Mouse (Mus musculus) midbrain, embryonic 11.5 days (tissue): ENCODE data around the gene Ang6. TPM values are rescaled to one million over a fixed set of nuclear protein-coding genes. Genes with fewer than 3 reads are reported as not detected.
"Not testable (repeated sequence)": the region's sequence is repeated elsewhere in the genome, so short reads cannot be mapped to it uniquely, and the experiment has no call there.

ENCODE experiments used
- ATAC-seq: fragments of 200-750 bp; cut with Nextera tagmentation; 2 replicates; pipeline ENCODE4 v1.8.0; 2017; ENCODE audit warnings: moderate TSS enrichment, moderate library complexity; ENCODE audit not compliant: low FRiP score
- DNase-seq: peaks from one replicate; pipeline ENCODE4 v3.0.0; 2015; ENCODE audit warnings: low spot score; ENCODE audit errors: missing footprints
- H3K27ac ChIP-seq: fragments of 300-500 bp; sonication (generic); 2 replicates; pipeline ENCODE4 v1.5.1; 2014; ENCODE audit warnings: low read depth, low read length
- H3K27me3 ChIP-seq: fragments of 300-500 bp; sonication (generic); 2 replicates; pipeline ENCODE4 v1.6.1; 2014; ENCODE audit warnings: mild to moderate bottlenecking, low read length, moderate library complexity, mixed read lengths; ENCODE audit not compliant: control insufficient read depth, insufficient read depth
- H3K36me3 ChIP-seq: fragments of 300-500 bp; sonication (generic); 2 replicates; pipeline ENCODE4 v1.6.1; 2014; ENCODE audit warnings: mild to moderate bottlenecking, low read length, moderate library complexity, mixed read lengths; ENCODE audit not compliant: control insufficient read depth, insufficient read depth
- H3K4me1 ChIP-seq: fragments of 300-500 bp; sonication (generic); 2 replicates; pipeline ENCODE4 v1.6.1; 2014; ENCODE audit warnings: low read length; ENCODE audit not compliant: control insufficient read depth, insufficient read depth
- H3K4me2 ChIP-seq: fragments of 300-500 bp; sonication (generic); 2 replicates; pipeline ENCODE4 v1.6.1; 2014; ENCODE audit warnings: mild to moderate bottlenecking, moderate library complexity
- H3K4me3 ChIP-seq: fragments of 300-500 bp; sonication (generic); 2 replicates; pipeline ENCODE4 v1.5.1; 2014; ENCODE audit warnings: low read depth, low read length
- H3K9ac ChIP-seq: fragments of 300-500 bp; sonication (generic); 2 replicates; pipeline ENCODE4 v1.6.1; 2014; ENCODE audit warnings: low read length
- H3K9me3 ChIP-seq: fragments of 300-500 bp; sonication (generic); 2 replicates; pipeline ENCODE4 v1.6.1; 2016; ENCODE audit warnings: low read length; ENCODE audit not compliant: control insufficient read depth
- WGBS: fragments of 180-500 bp; shearing (Covaris S2); extraction: QIAGEN DNeasy Blood & Tissue Kit; methylation state at CpG from one replicate; pipeline ENCODE4 v1.1.7; 2014; 5-methylcytosine and 5-hydroxymethylcytosine counted together
- polyA plus RNA-seq: library from polyadenylated mRNA; unstranded; fragments of >200 nt; fragmentation: Nextera tagmentation; extraction: Ambion mirVana; gene quantifications from 2 replicates; pipeline ENCODE4 v1.2.1, GENCODE M21; 2014

The Ang6 gene
- not detected in 2 replicates for polyA plus RNA-seq

DNA sequence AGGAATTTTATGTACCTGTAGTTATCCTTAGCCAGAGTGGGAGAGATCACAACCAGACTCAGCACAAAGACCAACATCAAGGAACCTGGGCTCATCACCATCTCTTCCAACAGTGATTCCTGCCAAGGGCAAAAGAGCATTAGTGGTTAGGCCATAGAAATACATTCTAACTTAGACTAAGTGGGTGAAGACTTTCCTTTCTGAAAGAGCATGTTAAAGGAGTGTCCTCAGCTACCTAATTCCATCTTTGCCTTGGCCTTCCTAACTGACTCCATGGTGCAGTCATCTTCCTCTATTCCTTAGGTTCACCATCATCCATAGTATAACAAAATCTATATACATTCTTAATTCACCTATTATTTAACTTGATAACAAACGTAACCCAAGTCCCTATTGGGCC lies at the start of gene Ang6:
Ang6 (minus strand) TSS at position 101 of the 400 bp plus-strand sequence.
- WGBS = 79% methylated on average over 1 of the region's 1 CpGs
- H3K27ac ChIP-seq = no peak within 1 kb of the TSS
- no peak within 1 kb of the TSS for H3K9ac ChIP-seq
- ATAC-seq (no peak), DNase-seq (no peak)
- no peaks in the 10 kb centered on the region for H3K9me3 ChIP-seq
- H3K36me3 ChIP-seq = no peaks in the 10 kb centered on the region
- no peaks in the 10 kb centered on the region for H3K27me3 ChIP-seq
- H3K4me1 ChIP-seq = no peaks in the 10 kb centered on the region
- H3K4me2 ChIP-seq = no peak within 1 kb of the TSS
- no peak within 1 kb of the TSS for H3K4me3 ChIP-seq

DNA sequence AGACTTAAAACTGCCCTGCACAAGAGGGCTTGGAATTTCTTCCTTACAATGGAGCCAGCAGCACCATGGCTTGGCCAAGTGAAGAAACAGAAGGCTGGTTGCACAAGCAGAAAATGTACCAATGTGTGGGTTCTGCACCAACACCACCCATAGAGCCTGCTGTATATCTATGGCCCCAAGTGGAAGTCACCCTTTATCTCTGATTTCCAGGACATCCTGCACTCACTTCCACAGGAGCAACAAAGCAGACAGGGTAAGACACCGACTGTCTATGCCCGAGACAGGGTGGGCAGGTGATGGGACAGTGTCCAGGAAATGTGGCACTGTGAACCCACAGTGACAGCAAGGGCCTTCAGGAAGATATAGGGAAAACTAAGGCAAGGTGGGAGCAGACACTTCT lies 44.5 kb upstream of the Ang6 start:
- H3K36me3 ChIP-seq, ATAC-seq, H3K27ac ChIP-seq, H3K9me3 ChIP-seq, H3K9ac ChIP-seq, H3K4me2 ChIP-seq, H3K4me3 ChIP-seq, H3K4me1 ChIP-seq, DNase-seq, H3K27me3 ChIP-seq: not testable (repeated sequence)
- WGBS = 94% methylated on average over 2 of the region's 2 CpGs

DNA sequence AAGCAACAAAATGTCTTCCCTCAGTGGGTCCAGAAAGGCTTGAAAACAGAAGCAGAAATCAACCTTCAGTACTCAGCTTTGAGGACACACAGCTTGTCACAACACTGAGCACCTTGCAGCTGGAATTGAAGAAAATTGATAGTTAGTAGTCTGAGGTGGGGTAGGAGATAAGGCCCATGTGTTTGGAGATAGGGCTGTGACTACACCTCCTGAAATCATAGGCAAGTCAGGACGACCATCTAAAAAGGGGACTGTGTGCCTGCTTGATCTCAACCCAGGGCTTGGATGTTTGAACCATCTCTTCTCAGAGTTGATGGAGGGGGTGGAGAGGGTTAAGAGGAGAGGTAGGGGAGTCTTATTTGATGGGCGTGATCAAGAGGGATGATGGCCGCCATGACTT lies 29.8 kb upstream of the Ang6 start:
- not testable (repeated sequence) for H3K4me1 ChIP-seq, H3K27ac ChIP-seq
- WGBS = 81% methylated on average over 1 of the region's 3 CpGs

DNA sequence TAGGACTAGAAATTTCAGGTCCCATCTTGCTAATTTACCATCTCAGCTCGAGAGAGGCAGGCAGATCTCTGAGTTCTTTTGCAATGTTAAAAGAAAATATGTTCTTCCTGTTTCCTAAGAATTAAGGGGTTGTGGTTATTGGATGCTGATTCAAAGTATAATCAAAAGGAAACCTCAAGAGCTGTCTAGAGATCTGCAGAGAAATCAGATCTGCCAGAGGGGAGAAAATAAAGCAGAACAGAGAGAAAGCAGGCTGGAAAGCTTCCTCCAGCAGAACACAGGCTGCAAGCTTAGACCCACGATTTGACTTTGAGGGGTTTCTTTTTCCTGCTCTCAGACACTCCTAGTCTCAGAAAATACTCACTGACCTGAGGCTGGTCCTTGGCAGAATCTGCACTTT lies 7.6 kb upstream of the Ang6 start:
- H3K9ac ChIP-seq, H3K27ac ChIP-seq, H3K4me3 ChIP-seq, H3K27me3 ChIP-seq, H3K9me3 ChIP-seq, H3K4me1 ChIP-seq, DNase-seq, ATAC-seq, H3K4me2 ChIP-seq, H3K36me3 ChIP-seq: not testable (repeated sequence)
- WGBS = 85% methylated on average over 2 of the region's 2 CpGs

More for the DNA sequence above, 29.8 kb upstream of the Ang6 start:
- H3K9me3 ChIP-seq, H3K9ac ChIP-seq, H3K4me3 ChIP-seq, H3K36me3 ChIP-seq, DNase-seq, ATAC-seq, H3K4me2 ChIP-seq, H3K27me3 ChIP-seq: not testable (repeated sequence)

DNA sequence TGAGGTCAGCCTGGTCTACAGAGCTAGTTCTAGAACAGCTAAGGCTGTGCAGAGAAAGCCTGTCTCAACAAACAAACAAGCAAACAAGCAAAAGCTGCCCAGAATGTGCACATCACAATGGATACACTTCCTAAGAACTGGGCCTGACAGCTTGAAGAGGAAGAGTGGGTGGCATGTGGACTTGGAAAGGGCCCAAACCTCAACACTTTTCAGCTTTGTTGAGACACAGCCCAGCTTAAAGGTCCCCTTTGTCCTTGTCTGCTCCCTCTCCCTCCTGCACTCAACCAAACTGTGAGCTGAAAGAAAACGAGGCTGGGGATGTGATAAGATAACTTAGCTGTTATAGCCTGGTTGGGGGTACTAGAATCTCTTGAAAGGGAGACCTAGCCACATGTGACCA lies 6.0 kb upstream of the Ang6 start:
- not testable (repeated sequence) for H3K36me3 ChIP-seq, H3K4me3 ChIP-seq, H3K9me3 ChIP-seq, H3K27me3 ChIP-seq, H3K27ac ChIP-seq, H3K9ac ChIP-seq, H3K4me2 ChIP-seq, H3K4me1 ChIP-seq, ATAC-seq, DNase-seq
- WGBS = no CpG with 5 or more reads among the region's 1 CpGs

DNA sequence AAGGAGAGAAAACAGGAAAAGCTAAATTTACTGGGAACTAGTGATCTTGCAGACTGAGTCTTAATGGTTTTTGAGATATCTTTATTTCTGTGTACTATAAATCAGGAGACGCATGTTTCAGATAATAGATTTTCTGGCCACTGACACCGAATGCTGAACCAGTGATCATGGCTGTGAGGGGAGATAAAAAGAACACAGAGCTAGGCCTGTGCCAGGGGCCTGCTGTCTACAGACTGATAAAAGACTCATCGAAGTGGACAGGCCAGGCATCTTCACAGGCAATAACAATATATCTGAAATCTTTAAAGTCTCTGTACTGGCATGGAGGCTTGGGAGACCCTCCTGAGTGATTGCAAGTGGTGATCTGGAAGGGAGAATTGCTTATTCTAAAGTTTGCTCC lies 469 bp downstream of the Ang6 start:
- DNase-seq = no peak
- H3K27me3 ChIP-seq = no peaks in the 10 kb centered on the region
- WGBS = 90% methylated on average over 3 of the region's 3 CpGs
- no peaks in the 10 kb centered on the region for H3K36me3 ChIP-seq
- H3K4me2 ChIP-seq = no peak overlapping the region
- H3K4me1 ChIP-seq = no peaks in the 10 kb centered on the region
- no peak for ATAC-seq
- no peak overlapping the region for H3K4me3 ChIP-seq
- no peak overlapping the region for H3K27ac ChIP-seq
- no peaks in the 10 kb centered on the region for H3K9me3 ChIP-seq
- H3K9ac ChIP-seq = no peak overlapping the region

DNA sequence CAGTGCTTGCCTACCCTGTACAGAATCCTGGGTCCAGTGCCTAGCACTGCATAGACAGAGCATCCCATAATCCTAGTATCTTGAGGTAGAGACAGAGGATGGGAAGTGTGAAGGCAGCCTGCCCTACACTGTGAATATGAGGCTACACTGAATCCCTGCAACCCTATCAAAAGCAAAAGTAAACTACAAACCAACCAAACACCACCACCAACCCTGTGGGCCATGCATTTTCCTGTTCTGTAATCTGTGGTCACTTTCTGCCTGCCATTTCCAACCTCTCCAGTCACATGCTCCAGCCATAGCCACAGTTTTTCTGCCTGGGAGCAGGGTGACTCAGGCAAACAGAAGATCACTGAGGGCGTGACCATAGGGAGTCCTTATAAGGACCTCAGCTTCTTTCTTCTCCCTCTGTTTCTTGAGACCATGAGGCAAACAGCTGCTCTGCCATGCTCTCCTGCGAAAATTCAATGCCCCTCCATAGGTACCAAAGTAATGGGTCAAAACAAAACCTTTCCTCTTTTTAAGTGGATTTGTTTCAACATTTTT lies 3.5 kb downstream of the Ang6 start:
- 88% methylated on average over 2 of the region's 2 CpGs for WGBS
- H3K27me3 ChIP-seq, H3K4me2 ChIP-seq, H3K36me3 ChIP-seq, H3K4me3 ChIP-seq, ATAC-seq, H3K9ac ChIP-seq, H3K27ac ChIP-seq, H3K4me1 ChIP-seq, H3K9me3 ChIP-seq, DNase-seq: not testable (repeated sequence)

DNA sequence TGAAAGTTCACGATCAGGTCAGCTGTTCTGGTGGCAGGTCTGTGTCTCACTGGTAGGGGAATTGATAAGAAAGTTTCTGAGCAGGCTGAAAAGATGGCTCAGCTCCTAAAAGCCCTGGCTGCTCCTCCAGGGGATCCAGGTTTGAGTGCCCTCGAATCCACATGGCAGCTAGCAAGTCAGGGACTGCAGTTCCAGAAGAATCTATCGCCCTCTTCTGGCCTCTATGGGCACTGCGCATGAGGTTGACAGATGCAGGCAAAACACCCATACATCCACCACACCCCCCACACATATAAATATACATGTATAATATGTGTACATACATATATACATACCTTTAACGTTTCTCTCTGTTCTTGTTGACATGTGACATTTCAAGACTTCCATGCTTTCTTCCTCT lies 14.7 kb downstream of the Ang6 start:
- not testable (repeated sequence) for H3K27ac ChIP-seq, H3K4me3 ChIP-seq, H3K4me2 ChIP-seq, H3K4me1 ChIP-seq, H3K36me3 ChIP-seq, H3K27me3 ChIP-seq, H3K9me3 ChIP-seq, H3K9ac ChIP-seq
- DNase-seq (peak; percentile 92), ATAC-seq (peak; percentile 68)
- 17% methylated on average over 5 of the region's 5 CpGs for WGBS

DNA sequence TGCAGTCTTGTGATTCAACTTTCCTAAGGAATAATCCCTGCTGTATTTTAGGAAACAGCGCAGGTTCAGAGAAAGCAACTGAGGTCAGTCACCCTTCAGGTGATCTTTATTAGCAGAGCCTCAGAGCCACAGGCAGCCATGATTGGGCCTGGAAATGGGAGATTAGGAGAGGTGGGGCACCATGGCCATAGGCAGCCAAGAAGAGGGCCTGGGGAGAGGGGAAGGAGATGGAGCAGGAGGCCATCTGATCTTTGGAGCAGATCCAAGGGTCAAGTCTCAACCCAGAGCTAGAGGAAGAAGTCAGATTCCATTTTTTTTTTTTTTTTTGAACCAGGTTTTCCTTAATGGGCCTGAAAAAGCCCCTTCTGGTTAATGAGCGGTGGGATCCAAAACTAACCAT lies 15.9 kb downstream of the Ang6 start:
- no peak overlapping the region for H3K27ac ChIP-seq
- H3K9ac ChIP-seq = no peak overlapping the region
- DNase-seq (no peak), ATAC-seq (no peak)
- WGBS = 81% methylated on average over 2 of the region's 2 CpGs
- no peak overlapping the region for H3K4me2 ChIP-seq
- no peaks in the 10 kb centered on the region for H3K4me1 ChIP-seq
- H3K27me3 ChIP-seq = no peaks in the 10 kb centered on the region
- H3K36me3 ChIP-seq = no peaks in the 10 kb centered on the region
- H3K9me3 ChIP-seq = no peaks in the 10 kb centered on the region
- no peak overlapping the region for H3K4me3 ChIP-seq

DNA sequence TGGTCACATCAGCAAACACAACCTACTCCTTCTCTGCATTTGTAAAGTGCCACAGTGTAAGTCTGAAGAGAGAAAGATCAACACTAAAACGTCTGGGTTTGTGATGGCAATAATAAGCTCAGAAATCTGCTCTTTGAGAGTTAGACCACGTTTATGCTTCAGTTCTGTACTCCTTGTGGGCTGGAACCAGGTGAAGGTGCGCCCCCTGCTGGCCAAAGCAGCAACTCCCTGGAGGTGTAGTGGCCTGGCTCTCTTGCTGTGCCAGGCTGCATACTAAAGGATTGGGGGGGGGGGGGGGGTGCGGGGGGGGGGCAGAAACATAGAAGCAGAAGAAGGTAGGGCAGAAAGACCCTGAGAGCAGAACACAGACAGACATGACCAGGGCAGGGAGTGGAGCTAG lies 18.2 kb downstream of the Ang6 start:
- DNase-seq = peak; percentile 89
- ATAC-seq = peak; percentile 83
- H3K27me3 ChIP-seq = no peaks in the 10 kb centered on the region
- no peaks in the 10 kb centered on the region for H3K36me3 ChIP-seq
- no peak overlapping the region for H3K27ac ChIP-seq
- H3K9ac ChIP-seq = no peak overlapping the region
- H3K4me3 ChIP-seq = no peak overlapping the region
- 0% methylated on average over 3 of the region's 4 CpGs for WGBS
- no peaks in the 10 kb centered on the region for H3K4me1 ChIP-seq
- no peaks in the 10 kb centered on the region for H3K9me3 ChIP-seq
- H3K4me2 ChIP-seq = no peak overlapping the region
